Mouse (Mus musculus): ENCODE results near the gene Gm10382.
"Not testable (repeated sequence)": the region's sequence is repeated elsewhere in the genome, so short reads cannot be mapped to it uniquely, and the experiment has no call there.

Gm10382 gene

GRCm38 (mm10) chr5:125413763-125414162 lies 24.6 kb downstream of the Gm10382 start:
- no peak for DNase-seq (ENCODE audit: low read depth, low spot score)

- no peak for DNase-seq (ENCODE audit: low read depth, low spot score)
Measured at GRCm38 (mm10) chr5:125416183-125416582, 27.1 kb downstream of the Gm10382 start.

DNA sequence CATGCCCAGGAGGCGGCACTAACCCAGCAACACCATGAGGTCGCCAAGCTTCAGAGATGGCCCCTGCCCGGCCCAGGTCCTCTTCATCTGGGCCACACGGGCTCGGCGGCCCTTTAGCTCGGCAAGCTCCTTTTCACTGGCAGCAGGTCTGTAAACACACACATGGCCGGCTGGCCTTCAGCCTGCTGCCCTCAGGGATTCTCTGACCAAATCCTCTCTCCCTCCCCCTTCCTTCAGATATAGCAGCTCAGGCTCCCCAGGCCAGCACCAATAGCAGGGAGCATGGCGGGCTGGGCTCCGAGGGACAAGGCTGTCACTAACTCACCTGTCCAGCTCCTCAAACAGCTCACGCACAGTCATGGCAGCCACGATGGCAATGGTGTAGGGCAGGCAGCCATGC lies 29.5 kb downstream of the Gm10382 start:
- no peak for DNase-seq (ENCODE audit: low read depth, low spot score)

- no peak for DNase-seq (ENCODE audit: low read depth, low spot score)
Measured at GRCm38 (mm10) chr5:125419124-125419523, 30.0 kb downstream of the Gm10382 start.

- DNase-seq (ENCODE audit: low read depth, low spot score): no peak
Measured at GRCm38 (mm10) chr5:125425698-125426276, 36.7 kb downstream of the Gm10382 start.

- peak; percentile 75 for DNase-seq (ENCODE audit: low read depth, low spot score)
Measured at GRCm38 (mm10) chr5:125426343-125426742, 37.2 kb downstream of the Gm10382 start.

DNA sequence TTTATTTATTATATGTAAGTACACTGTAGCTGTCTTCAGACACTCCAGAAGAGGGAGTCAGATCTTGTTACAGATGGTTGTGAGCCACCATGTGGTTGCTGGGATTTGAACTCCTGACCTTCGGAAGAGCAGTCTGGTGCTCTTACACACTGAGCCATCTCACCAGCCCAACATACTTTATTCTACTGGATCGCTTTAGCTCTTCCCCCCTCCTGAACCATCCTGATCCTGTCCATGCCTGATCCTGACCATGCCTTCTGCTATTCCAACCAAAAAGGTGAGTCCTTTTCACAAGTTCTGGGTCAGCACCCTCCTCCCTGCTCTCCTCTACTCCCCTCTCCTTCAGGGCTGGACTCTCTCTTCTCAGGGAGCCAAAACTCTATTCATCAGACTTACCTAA lies 43.2 kb downstream of the Gm10382 start:
- DNase-seq (ENCODE audit: low read depth, low spot score): not testable (repeated sequence)

DNA sequence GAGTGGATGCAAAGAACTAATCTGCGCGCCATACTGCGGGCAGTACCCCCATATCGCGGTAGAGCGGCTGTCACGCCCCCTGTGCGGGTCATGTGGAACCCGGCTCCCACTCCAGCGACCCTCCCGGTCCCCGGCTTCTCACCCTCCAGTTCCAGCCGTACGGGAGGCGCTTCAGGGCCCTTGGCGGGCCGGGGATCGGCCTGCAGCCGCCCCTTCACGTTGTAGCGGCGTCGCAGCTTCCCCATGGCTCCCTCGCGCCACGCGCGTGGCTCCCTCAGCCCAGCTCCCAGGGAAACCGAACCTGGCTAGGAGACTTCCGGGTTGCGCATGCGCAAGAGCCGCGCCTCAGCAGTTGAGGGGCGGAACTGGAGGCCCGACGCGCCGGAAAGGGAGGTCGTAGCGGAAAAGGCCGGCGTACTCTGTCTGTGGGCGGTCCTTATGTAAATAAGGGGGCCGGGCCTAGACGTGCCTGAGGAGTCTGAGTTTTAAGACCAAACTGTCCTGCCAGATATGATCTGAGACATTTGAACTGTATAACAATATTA lies 44.7 kb downstream of the Gm10382 start, which contains the start of gene Dhx37:
TSS of gene Dhx37 (minus strand) at position 329 of the 545 bp plus-strand sequence.
- DNase-seq (ENCODE audit: low read depth, low spot score): peak; percentile 98

GRCm38 (mm10) chr5:125434347-125434746 lies 45.2 kb downstream of the Gm10382 start:
- DNase-seq (ENCODE audit: low read depth, low spot score): peak; percentile 83
